Mouse (Mus musculus) kidney, adult 11 months (tissue): ENCODE measurements around the gene Ypel4.

Source experiments
- DNase-seq: peaks from one replicate; pipeline ENCODE4 v3.0.0; 2022

Ypel4 gene

GRCm38 (mm10) chr2:84733579-84734300 is at the start of gene Ypel4:
Gene Ypel4, plus strand, starts transcription at chr2:84734058.
- no peak for DNase-seq

GRCm38 (mm10) chr2:84688080-84688844 is 45.6 kb upstream of the Ypel4 start:
- DNase-seq: no peak

- DNase-seq: no peak
These were observed 43.8 kb upstream of the Ypel4 start for GRCm38 (mm10) chr2:84690050-84690449.

- DNase-seq: no peak
These were observed 38.7 kb upstream of the Ypel4 start for GRCm38 (mm10) chr2:84695007-84695695.

GRCm38 (mm10) chr2:84703497-84703896 is 30.4 kb upstream of the Ypel4 start:
- DNase-seq: no peak

- DNase-seq: no peak
These were observed 29.5 kb upstream of the Ypel4 start for GRCm38 (mm10) chr2:84704329-84704728.

GRCm38 (mm10) chr2:84705295-84705694 is 28.6 kb upstream of the Ypel4 start:
- no peak for DNase-seq

GRCm38 (mm10) chr2:84707523-84707922 is 26.3 kb upstream of the Ypel4 start:
- no peak for DNase-seq

- DNase-seq: no peak
These were observed 22.0 kb upstream of the Ypel4 start for GRCm38 (mm10) chr2:84711898-84712297.

GRCm38 (mm10) chr2:84714422-84714810 is 19.4 kb upstream of the Ypel4 start:
- DNase-seq: no peak

- DNase-seq: peak; percentile 99
These were observed 18.9 kb upstream of the Ypel4 start, which contains the start of gene Zdhhc5 for GRCm38 (mm10) chr2:84714811-84715561. Gene Zdhhc5, minus strand, starts transcription at chr2:84715180.

GRCm38 (mm10) chr2:84715562-84716361 is 18.1 kb upstream of the Ypel4 start:
- DNase-seq: peak; percentile 96

- no peak for DNase-seq
These were observed 17.2 kb upstream of the Ypel4 start for GRCm38 (mm10) chr2:84716423-84717355.

GRCm38 (mm10) chr2:84717357-84717756 is 16.5 kb upstream of the Ypel4 start:
- no peak for DNase-seq

- no peak for DNase-seq
These were observed 13.1 kb upstream of the Ypel4 start for GRCm38 (mm10) chr2:84720718-84721117.

- no peak for DNase-seq
These were observed 12.7 kb upstream of the Ypel4 start for GRCm38 (mm10) chr2:84721182-84721581.

- DNase-seq: no peak
These were observed 10.0 kb upstream of the Ypel4 start for GRCm38 (mm10) chr2:84723856-84724255.

GRCm38 (mm10) chr2:84725770-84726169 is 8.1 kb upstream of the Ypel4 start:
- DNase-seq: no peak

GRCm38 (mm10) chr2:84726716-84727115 is 7.1 kb upstream of the Ypel4 start:
- DNase-seq: no peak

- DNase-seq: peak; percentile 98
These were observed 6.5 kb upstream of the Ypel4 start, which contains the start of gene Clp1 for GRCm38 (mm10) chr2:84727172-84727858. Gene Clp1, minus strand, starts transcription at chr2:84727350.
